Mouse (Mus musculus) gonadal fat pad, adult 2 months (tissue): ENCODE measurements around the gene Polr3c. TPM values are rescaled to one million over a fixed set of nuclear protein-coding genes. Genes with fewer than 3 reads are reported as not detected.
A peak's percentile ranks its signal among the peaks of the same experiment; 100 is the strongest.
"Not testable (repeated sequence)": the region's sequence is repeated elsewhere in the genome, so short reads cannot be mapped to it uniquely, and the experiment has no call there.

ENCODE experiments used
- DNase-seq: peaks from one replicate; pipeline ENCODE4 v3.0.0-alpha.2; 2012; ENCODE audit warnings: low read depth
- polyA plus RNA-seq: library from polyadenylated mRNA; depleted of rRNA; stranded (reverse); fragments of >200 nt; gene quantifications from 2 replicates; pipeline ENCODE4 v1.2.3, GENCODE M21; 2012; rRNA removed

Gene Polr3c
- polyA plus RNA-seq, result 28.4 and 29.9 TPM in 2 replicates

- no peak for DNase-seq
These were observed at the start of gene Polr3c, which contains the start of gene Rnf115 for GRCm38 (mm10) chr3:96727343-96727827. Gene Polr3c, minus strand, starts transcription at chr3:96727628. Gene Rnf115, plus strand, starts transcription at chr3:96727664.

GRCm38 (mm10) chr3:96777120-96777519 is 49.7 kb upstream of the Polr3c start:
- no peak for DNase-seq

GRCm38 (mm10) chr3:96772949-96773348 is 45.5 kb upstream of the Polr3c start:
- no peak for DNase-seq

- no peak for DNase-seq
These were observed 42.5 kb upstream of the Polr3c start for GRCm38 (mm10) chr3:96769971-96770370.

GRCm38 (mm10) chr3:96764528-96764927 is 37.1 kb upstream of the Polr3c start:
- DNase-seq, result no peak

- no peak for DNase-seq
These were observed 32.3 kb upstream of the Polr3c start for GRCm38 (mm10) chr3:96759695-96760094.

GRCm38 (mm10) chr3:96757691-96758090 is 30.3 kb upstream of the Polr3c start:
- no peak for DNase-seq

- no peak for DNase-seq
These were observed 28.5 kb upstream of the Polr3c start for GRCm38 (mm10) chr3:96755935-96756334.

GRCm38 (mm10) chr3:96746829-96747228 is 19.4 kb upstream of the Polr3c start:
- no peak for DNase-seq

- no peak for DNase-seq
These were observed 16.9 kb upstream of the Polr3c start for GRCm38 (mm10) chr3:96744348-96744747.

- not testable (repeated sequence) for DNase-seq
These were observed 12.9 kb upstream of the Polr3c start for GRCm38 (mm10) chr3:96740279-96740678.

- DNase-seq, result no peak
These were observed 10.6 kb upstream of the Polr3c start for GRCm38 (mm10) chr3:96737995-96738394.

GRCm38 (mm10) chr3:96737013-96737740 is 9.7 kb upstream of the Polr3c start:
- peak; percentile 89 for DNase-seq

GRCm38 (mm10) chr3:96735200-96735599 is 7.8 kb upstream of the Polr3c start:
- no peak for DNase-seq

GRCm38 (mm10) chr3:96733984-96734383 is 6.6 kb upstream of the Polr3c start:
- DNase-seq, result no peak

GRCm38 (mm10) chr3:96730785-96731184 is 3.4 kb upstream of the Polr3c start:
- DNase-seq, result no peak

- DNase-seq, result no peak
These were observed 2.0 kb upstream of the Polr3c start for GRCm38 (mm10) chr3:96729403-96729784.

- no peak for DNase-seq
These were observed 1.4 kb upstream of the Polr3c start for GRCm38 (mm10) chr3:96728634-96729402.

- DNase-seq, result no peak
These were observed 603 bp upstream of the Polr3c start for GRCm38 (mm10) chr3:96727828-96728633.

GRCm38 (mm10) chr3:96719173-96719572 is 8.3 kb downstream of the Polr3c start:
- no peak for DNase-seq

GRCm38 (mm10) chr3:96715854-96716253 is 11.6 kb downstream of the Polr3c start:
- no peak for DNase-seq

- no peak for DNase-seq
These were observed 13.1 kb downstream of the Polr3c start for GRCm38 (mm10) chr3:96714286-96714685.
